Mouse (Mus musculus): ENCODE results near the gene Fahd1.
A peak's percentile ranks its signal among the peaks of the same experiment; 100 is the strongest.

Gene Fahd1

DNA sequence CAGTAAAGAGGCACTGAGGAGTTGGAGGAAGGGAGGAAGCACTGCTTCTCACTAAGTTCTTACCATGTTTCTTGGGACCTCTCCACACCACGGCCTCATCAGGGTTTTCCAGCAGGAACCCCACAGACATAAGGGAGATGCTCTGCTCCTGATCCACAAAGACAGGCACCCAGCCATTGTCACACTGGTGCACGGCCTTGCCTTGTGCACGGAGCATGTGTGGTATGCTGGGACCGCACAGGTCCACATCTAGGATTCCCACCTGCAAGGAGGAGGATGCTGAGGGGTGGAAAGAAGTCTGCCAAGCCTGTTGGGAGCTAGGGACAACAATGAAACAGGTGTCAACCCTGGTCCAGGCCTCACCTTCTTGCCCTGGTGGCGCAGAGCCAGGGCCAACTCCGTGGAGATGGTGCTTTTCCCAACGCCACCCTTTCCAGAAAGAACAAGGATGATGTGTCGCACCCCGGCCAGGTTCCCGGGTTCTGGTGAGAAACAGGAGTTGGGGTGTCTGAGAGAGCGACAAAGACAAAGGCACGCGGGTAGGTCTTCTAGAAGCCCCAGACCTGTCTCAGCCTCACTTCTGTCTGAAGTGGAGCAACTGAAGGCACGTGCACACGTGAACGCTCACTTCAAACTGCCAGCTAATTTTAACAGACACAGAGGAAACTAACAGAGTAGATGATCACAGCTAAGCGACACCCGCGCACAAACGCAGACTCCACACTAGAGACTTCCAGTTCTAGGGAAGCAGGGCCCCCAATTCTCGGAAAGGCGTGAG is 35.4 kb upstream of the Fahd1 start:
- DNase-seq = peak in 1 of 2 experiments; percentile 29

DNA sequence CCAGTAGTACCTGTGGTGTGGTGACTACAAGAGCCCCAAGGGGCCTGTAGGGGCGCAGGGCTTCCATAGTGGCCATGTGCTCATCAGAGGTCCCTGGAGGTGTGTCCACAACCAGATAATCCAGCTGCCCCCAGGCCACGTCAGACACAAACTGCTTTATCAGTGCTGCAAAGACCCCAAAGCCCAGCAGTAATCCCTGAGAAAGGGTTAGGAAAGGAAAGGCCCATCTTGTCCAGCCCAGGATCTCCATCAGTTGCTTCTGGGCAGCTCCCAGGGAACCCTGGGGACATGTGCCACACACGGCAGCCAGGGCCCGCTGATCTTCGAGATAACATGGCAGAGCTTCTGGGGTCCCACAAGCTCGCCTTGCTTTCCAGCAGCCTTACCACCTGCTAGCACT is 34.2 kb upstream of the Fahd1 start:
- DNase-seq = no peak

GRCm38 (mm10) chr17:24881738-24882440 is 31.7 kb upstream of the Fahd1 start:
- peak in 1 of 2 experiments; percentile 50 for DNase-seq

GRCm38 (mm10) chr17:24878531-24878930 is 28.4 kb upstream of the Fahd1 start:
- no peak for DNase-seq

- peak; percentile 48 to 69 for DNase-seq
Measured at GRCm38 (mm10) chr17:24878117-24878397, 27.9 kb upstream of the Fahd1 start.

- no peak for DNase-seq
Measured at GRCm38 (mm10) chr17:24877336-24878116, 27.4 kb upstream of the Fahd1 start.

DNA sequence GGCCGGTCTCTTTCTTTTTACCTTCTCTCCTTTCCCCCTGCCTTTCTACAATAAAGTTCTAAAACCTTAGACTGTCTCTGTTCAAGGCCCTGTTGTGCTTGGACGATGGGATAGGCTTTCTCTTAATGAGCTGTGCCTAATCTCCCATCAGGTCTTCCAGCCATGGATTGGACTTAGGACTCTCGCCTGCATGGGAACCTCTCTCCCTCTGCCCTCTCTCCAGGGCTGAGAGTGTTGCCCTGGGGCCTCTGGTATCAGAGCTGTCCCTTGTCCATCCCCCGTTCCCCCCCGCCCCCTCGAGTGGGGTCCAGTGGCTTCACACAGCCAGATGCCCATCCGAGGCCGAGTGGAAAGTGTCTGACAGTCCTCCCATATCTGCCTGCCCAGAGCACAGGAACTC is 24.8 kb upstream of the Fahd1 start:
- no peak for DNase-seq

DNA sequence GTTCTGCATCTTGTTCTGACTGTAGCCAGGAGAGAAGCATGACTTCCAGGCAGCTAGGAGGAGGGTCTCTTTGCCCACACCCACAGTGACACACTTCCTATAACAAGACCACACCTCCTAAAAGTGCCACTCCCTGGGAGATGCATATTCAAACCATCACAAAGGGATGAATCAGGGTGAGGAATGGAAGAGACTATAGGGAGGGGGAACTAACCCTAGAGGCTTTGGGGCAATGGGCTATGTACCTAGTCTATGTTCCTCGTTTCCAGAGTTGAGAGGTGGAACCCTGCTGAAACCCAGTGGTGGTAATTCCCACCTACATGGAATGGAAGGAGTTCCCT is 24.2 kb upstream of the Fahd1 start:
- no peak for DNase-seq

GRCm38 (mm10) chr17:24873695-24874404 is 23.7 kb upstream of the Fahd1 start:
- DNase-seq = no peak

DNA sequence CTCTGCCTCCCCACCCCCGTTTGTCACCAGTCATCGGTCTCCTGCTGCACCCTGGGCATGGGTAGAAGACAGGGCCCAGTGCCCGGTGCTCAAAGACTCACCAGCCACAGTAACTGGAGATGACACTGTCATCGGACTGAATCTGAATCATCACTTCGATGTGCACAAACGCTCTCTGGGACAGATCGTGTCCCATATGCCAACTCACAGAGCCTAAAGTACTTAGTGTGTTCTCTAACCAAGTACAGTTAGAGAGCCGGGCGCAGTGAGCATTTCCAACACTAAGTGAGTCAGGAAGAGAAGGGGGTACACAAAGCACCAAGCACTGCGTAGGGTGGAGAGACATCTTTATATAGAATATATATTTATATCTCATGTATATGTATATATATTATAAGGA is 17.8 kb upstream of the Fahd1 start:
- no peak for DNase-seq

DNA sequence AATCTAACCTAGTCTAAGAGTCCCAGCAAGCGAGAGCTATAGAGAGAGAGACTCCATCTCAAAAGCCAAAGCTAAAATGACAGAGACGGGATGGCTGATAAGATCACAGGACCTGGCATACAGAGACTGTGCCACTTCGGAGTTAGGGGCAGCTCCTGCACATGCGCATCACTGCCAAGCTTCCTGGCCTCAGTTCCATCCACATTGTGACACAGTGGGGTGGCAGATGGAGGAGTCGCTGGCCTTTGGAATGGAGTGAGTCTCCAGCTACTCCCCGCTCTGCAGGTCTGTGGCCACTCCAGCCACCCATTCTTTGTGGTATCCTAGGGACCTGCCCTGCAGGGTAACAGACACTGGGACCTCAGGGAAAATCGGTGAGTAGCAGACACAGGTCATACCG is 15.6 kb upstream of the Fahd1 start, which contains the start of gene Igfals:
Gene Igfals (plus strand): TSS at position 222 of the 400 bp plus-strand sequence.
- DNase-seq = peak in 1 of 2 experiments; percentile 19

DNA sequence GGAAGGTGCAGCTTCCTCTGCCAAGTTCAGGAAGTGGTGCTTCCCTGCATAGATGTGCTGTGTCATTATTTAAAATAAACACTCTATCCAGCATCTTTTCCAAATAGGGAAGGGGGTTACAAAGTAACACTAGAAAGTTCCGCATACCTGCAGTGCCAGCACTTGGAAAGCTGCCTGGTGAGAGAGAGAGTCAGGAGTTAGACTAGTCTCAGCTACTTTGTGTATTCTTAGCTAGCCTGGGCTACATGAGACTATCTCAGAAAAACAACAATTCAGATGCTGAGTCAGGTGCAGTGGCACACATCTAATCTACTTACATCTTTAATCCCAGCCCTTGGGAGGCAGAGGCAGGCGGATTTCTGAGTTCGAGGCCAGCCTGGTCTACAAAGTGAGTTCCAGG is 11.6 kb upstream of the Fahd1 start:
- no peak for DNase-seq

DNA sequence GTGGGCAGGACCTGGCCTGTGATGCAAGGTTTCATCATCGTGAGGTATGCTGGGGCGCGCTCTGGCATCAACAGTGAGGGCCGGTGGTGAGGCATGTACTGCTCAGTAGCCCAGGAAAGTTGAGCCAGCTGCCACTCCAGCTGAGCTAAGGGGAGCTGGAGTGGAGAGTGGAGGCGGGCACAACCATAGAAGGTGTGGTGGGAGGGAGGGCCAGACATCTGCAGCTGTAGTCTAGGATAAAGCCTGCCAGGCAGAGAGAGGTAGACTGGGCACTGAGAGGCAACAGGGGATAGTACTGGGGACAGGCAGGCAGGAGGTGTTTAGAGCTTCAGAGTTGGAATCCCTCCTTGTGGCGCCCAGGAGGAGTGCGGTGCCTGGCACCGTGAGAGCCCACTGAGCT is 9.9 kb upstream of the Fahd1 start:
- DNase-seq = no peak

GRCm38 (mm10) chr17:24858967-24859366 is 8.8 kb upstream of the Fahd1 start:
- no peak for DNase-seq

- DNase-seq = no peak
Measured at GRCm38 (mm10) chr17:24857831-24858470, 7.8 kb upstream of the Fahd1 start.

DNA sequence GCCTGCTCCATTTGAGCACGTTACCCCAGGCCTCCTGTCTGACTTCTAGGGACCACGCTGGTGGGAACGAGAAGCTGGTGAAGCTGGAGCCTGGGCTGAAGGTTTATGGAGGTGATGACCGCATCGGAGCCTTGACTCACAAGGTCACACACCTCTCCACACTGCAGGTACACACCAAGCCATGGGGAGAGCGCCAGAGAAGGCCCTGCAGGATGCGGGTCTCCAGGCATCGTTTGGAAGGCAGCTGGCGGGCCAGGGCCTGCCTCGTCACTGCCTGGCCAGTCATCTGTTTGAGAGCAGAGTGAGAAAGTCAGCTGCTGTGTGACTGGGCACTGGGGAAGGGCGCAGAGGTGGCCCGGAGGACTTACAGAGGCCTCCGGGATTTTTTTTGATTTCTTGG is 6.4 kb upstream of the Fahd1 start:
- no peak for DNase-seq

DNA sequence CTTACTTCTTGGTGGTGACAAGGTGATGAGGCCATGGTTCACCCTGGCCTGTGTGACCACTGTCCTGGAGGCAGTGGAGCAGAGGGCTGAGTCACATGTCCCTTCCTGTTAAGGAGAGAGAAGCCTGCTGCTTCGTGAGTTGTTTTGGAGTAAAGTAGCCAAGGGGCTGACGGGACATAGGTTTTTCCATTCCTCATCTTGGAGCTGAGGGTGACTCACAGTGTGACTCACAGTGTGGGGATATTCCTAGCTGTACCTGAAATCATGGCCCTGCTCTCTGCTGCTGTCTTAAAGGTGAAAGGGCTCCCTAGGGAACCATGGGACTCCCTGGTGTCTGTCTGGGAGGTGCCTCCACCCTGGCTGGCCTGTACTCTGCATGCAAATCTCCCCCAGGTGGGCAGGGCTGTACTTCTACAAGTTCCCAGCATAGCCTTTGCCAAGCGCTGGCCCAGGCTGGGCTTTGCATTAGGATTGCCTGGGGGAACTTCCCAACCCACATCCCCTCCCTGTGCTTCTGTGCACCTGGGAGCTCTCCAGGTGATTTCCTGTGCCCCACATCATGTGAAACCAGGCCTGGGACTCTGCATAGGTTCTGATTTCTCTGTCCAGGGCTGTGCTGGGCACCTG is 5.8 kb upstream of the Fahd1 start:
- DNase-seq = no peak

- no peak for DNase-seq
Measured at GRCm38 (mm10) chr17:24851381-24852125, 1.4 kb upstream of the Fahd1 start.

DNA sequence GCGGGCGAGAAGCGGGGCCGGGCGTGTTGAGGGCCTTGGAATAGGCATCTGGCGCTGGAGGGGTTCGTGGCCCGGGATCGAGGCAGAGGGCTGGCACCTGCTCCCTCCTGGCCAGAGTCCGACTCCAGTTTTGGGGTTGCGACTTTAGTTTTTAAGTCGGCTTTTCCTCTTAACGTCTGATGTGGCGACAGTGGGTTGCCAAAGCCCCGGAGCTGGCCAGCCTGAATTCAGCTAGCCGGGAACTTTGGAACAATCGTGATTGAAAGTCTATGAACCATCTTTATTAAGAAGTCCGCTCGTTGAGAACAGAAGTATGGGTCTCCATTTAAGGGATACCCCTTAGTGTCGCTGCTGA is 586 bp upstream of the Fahd1 start:
- DNase-seq = no peak

- no peak for DNase-seq
Measured at GRCm38 (mm10) chr17:24849733-24850064, 465 bp downstream of the Fahd1 start.

GRCm38 (mm10) chr17:24848600-24849031 is 1.5 kb downstream of the Fahd1 start:
- DNase-seq = no peak

DNA sequence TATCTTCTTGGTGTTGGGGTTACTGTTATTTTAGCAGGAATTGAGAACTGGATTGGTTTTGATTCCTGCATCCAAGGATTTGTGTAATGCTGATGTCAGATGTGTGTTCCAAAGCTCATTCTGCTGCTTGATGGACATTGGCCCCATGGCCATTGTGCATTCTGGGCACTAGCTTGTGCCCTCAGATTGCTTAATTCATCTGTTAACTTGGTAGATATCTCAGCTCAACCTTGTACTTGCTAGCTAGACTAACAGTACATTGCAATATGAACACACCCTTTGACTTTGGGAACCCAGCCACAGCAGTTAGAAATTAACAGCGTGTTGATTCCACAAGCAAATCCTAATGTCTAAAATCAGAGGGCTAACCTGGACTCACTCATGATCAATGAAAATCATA is 2.8 kb downstream of the Fahd1 start:
- DNase-seq = no peak
